Mouse (Mus musculus) midbrain, embryonic 10.5 days (tissue): ENCODE measurements around the gene Apc2. TPM values are rescaled to one million over a fixed set of nuclear protein-coding genes. Genes with fewer than 3 reads are reported as not detected.

Source experiments
- DNase-seq: peaks from one replicate; pipeline ENCODE4 v3.0.0-alpha.2; 2017; ENCODE audit warnings: low spot score
- H3K27ac ChIP-seq: fragments of 300-500 bp; sonication (generic); replicated peaks from 2 replicates; pipeline ENCODE4 v1.5.1; 2016; ENCODE audit warnings: mild to moderate bottlenecking
- H3K27me3 ChIP-seq: fragments of 300-500 bp; sonication (generic); 2 replicates; pipeline ENCODE4 v1.6.1; 2016; ENCODE audit warnings: low read depth, mild to moderate bottlenecking; ENCODE audit not compliant: poor library complexity, severe bottlenecking
- H3K36me3 ChIP-seq: fragments of 300-500 bp; sonication (generic); 2 replicates; pipeline ENCODE4 v1.6.1; 2016; ENCODE audit warnings: mild to moderate bottlenecking, moderate library complexity
- H3K4me1 ChIP-seq: fragments of 300-500 bp; sonication (generic); 2 replicates; pipeline ENCODE4 v1.6.1; 2016
- H3K4me3 ChIP-seq: fragments of 300-500 bp; sonication (generic); 2 replicates; pipeline ENCODE4 v1.5.1; 2016; ENCODE audit warnings: mild to moderate bottlenecking, moderate library complexity
- H3K9me3 ChIP-seq: fragments of 300-500 bp; sonication (generic); replicated peaks from 2 replicates; pipeline ENCODE4 v1.6.1; 2016; ENCODE audit warnings: mild to moderate bottlenecking
- WGBS: fragments of 180-500 bp; shearing (Covaris S2); methylation state at CpG from one replicate; pipeline ENCODE4 v1.1.7; 2016; 5-methylcytosine and 5-hydroxymethylcytosine counted together
- polyA plus RNA-seq: library from polyadenylated mRNA; unstranded; fragments of >200 nt; fragmentation: Nextera tagmentation; extraction: Ambion mirVana; gene quantifications from 2 replicates; pipeline ENCODE4 v1.2.1, GENCODE M21; 2016

The Apc2 gene
- polyA plus RNA-seq, 1 experiment from 2014 or later, result 28.3 TPM

- 93% methylated on average over 2 of the region's 2 CpGs for WGBS
- peaks cover 66% of the 10 kb centered on the region for H3K36me3 ChIP-seq
Observed at GRCm38 (mm10) chr10:80257936-80258335, 37.8 kb upstream of the Apc2 start.

GRCm38 (mm10) chr10:80258752-80259462, 36.9 kb upstream of the Apc2 start:
- Histone ChIP-seq H3K4me3 (peak overlapping the region; percentile 63), H3K4me1 (peaks cover 57% of the 10 kb centered on the region), H3K9me3 (no peaks in the 10 kb centered on the region), H3K36me3 (peaks cover 57% of the 10 kb centered on the region), H3K27ac (no peak overlapping the region), H3K27me3 (no peaks in the 10 kb centered on the region)
- WGBS, result 93% methylated on average over 14 of the region's 14 CpGs
- no peak for DNase-seq

More at GRCm38 (mm10) chr10:80257936-80258335, 37.8 kb upstream of the Apc2 start:
- peak overlapping the region; percentile 10; the same call in 1 of the 2 replicates for H3K4me3 ChIP-seq
- peaks cover 57% of the 10 kb centered on the region for H3K4me1 ChIP-seq
- DNase-seq, result no peak
- H3K27ac ChIP-seq, result peak overlapping the region; percentile 42
- no peaks in the 10 kb centered on the region for H3K9me3 ChIP-seq
- H3K27me3 ChIP-seq, result no peaks in the 10 kb centered on the region

GRCm38 (mm10) chr10:80259463-80259805, 36.3 kb upstream of the Apc2 start:
- Histone ChIP-seq H3K27ac (peak overlapping the region; percentile 91), H3K4me3 (peak overlapping the region; percentile 63), H3K27me3 (no peaks in the 10 kb centered on the region), H3K36me3 (peaks cover 51% of the 10 kb centered on the region), H3K4me1 (peaks cover 60% of the 10 kb centered on the region), H3K9me3 (no peaks in the 10 kb centered on the region)
- DNase-seq, result no peak
- 80% methylated on average over 6 of the region's 6 CpGs for WGBS

DNA sequence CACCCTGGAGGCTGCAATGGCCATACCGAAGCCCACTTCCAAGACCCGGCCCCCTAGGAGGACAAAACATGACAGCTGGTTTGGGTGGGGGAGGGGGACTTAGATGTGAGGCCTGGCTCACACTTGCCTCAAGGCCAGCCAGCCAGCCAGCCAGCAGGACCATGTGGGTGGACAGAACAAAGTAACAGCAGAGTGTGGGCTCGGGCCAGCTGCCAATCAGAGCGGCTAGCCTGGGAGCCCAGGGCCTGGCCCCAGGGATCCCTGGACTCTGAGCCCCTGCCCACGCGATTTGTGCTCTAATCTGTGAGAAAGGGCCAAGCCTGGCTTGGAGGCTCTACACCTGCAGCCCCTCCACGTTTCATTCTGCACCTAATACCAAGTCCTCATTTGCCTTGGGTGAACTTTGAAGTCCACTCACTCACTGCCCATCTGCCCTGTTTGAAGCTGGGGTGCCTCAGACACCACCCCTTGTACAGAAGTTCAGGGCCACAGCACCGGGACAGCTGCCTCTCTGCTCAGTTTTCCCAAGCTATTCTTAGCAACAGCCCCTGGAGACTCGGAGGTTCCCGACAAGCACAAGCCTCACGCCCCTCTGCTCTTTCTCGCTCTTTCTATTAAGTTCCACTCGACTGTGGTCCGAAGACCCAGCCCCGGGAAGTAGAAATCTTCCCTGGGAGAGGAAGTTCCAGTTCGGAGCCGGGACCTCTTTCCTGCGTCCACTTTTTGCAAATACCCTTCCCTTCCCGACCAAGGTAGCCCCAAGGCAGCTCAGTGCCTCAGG, 35.7 kb upstream of the Apc2 start:
- Histone ChIP-seq H3K4me1 (peaks cover 66% of the 10 kb centered on the region), H3K36me3 (peaks cover 45% of the 10 kb centered on the region), H3K9me3 (no peaks in the 10 kb centered on the region), H3K27me3 (no peaks in the 10 kb centered on the region), H3K27ac (peak overlapping the region; percentile 91), H3K4me3 (peak overlapping the region; percentile 63)
- 8% methylated on average over 19 of the region's 19 CpGs for WGBS
- peak; percentile 67 for DNase-seq

GRCm38 (mm10) chr10:80260642-80261584, 34.9 kb upstream of the Apc2 start, which contains the start of the genes Gamt and Dazap1:
Gamt (minus strand) TSS chr10:80261012.
Dazap1 (plus strand) TSS chr10:80261486.
- H3K36me3 ChIP-seq, result peaks cover 37% of the 10 kb centered on the region
- H3K27me3 ChIP-seq, result no peaks in the 10 kb centered on the region
- WGBS, result under 1% methylated on average over 49 of the region's 49 CpGs
- H3K4me1 ChIP-seq, result peaks cover 69% of the 10 kb centered on the region
- peak within 1 kb of the TSS; percentile 91 for H3K27ac ChIP-seq
- H3K4me3 ChIP-seq, result peak within 1 kb of the TSS; percentile 63
- DNase-seq, result peak; percentile 97
- no peaks in the 10 kb centered on the region for H3K9me3 ChIP-seq

DNA sequence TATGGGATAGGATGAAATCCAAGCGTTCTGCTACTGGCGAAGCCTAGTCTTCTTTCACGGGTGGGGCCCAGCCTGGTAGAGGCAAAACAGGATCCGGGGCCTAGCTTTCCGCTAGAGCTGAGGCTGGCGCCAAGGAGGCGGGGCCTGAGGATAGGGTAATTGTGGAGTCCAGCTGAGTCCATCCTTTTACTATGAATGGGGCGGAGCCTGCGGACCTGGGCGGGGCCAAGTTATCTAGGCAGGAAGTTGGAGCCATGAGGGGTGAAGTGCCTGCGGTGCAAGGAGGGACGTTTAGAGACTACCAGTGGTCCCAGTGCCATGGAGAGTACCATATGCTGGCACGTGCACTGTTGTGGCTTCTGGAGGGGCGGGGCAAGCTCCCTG, 34.2 kb upstream of the Apc2 start:
- peak; percentile 91 for DNase-seq
- Histone ChIP-seq H3K9me3 (no peaks in the 10 kb centered on the region), H3K4me1 (peaks cover 69% of the 10 kb centered on the region), H3K36me3 (peaks cover 30% of the 10 kb centered on the region), H3K27me3 (no peaks in the 10 kb centered on the region), H3K27ac (peak overlapping the region; percentile 91), H3K4me3 (peak overlapping the region; percentile 63)
- WGBS, result 0% methylated on average over 14 of the region's 14 CpGs

DNA sequence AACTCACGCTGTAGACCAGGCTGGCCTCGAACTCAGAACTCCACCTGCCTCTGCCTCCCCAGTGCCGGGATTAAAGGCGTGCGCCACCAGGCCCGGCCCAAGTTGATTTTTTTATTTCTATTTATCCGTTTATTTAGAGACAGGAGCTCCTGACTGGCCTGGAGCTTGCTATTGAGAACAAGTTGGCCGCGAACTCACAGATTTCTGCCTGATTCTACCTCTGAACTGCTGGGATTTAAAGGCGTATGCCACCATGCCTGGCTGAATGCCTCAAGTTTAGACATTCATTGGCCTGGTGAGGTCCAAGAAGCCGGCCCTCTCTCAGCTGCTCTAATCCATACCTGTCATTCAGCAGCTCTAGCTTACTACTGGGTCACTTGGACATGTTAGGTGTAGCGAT, 33.6 kb upstream of the Apc2 start:
- DNase-seq, result no peak
- H3K27me3 ChIP-seq, result no peaks in the 10 kb centered on the region
- peaks cover 70% of the 10 kb centered on the region for H3K4me1 ChIP-seq
- H3K9me3 ChIP-seq, result no peaks in the 10 kb centered on the region
- H3K4me3 ChIP-seq, result peak overlapping the region; percentile 63
- H3K27ac ChIP-seq, result peak overlapping the region; percentile 91; the same call in 1 of the 2 replicates
- WGBS, result 74% methylated on average over 12 of the region's 12 CpGs
- peaks cover 29% of the 10 kb centered on the region for H3K36me3 ChIP-seq

GRCm38 (mm10) chr10:80262776-80263365, 32.9 kb upstream of the Apc2 start:
- WGBS, result 93% methylated on average over 10 of the region's 10 CpGs
- Histone ChIP-seq H3K4me3 (no peak overlapping the region), H3K27ac (no peak overlapping the region), H3K4me1 (peaks cover 77% of the 10 kb centered on the region), H3K27me3 (no peaks in the 10 kb centered on the region), H3K9me3 (no peaks in the 10 kb centered on the region), H3K36me3 (peaks cover 30% of the 10 kb centered on the region)
- no peak for DNase-seq

DNA sequence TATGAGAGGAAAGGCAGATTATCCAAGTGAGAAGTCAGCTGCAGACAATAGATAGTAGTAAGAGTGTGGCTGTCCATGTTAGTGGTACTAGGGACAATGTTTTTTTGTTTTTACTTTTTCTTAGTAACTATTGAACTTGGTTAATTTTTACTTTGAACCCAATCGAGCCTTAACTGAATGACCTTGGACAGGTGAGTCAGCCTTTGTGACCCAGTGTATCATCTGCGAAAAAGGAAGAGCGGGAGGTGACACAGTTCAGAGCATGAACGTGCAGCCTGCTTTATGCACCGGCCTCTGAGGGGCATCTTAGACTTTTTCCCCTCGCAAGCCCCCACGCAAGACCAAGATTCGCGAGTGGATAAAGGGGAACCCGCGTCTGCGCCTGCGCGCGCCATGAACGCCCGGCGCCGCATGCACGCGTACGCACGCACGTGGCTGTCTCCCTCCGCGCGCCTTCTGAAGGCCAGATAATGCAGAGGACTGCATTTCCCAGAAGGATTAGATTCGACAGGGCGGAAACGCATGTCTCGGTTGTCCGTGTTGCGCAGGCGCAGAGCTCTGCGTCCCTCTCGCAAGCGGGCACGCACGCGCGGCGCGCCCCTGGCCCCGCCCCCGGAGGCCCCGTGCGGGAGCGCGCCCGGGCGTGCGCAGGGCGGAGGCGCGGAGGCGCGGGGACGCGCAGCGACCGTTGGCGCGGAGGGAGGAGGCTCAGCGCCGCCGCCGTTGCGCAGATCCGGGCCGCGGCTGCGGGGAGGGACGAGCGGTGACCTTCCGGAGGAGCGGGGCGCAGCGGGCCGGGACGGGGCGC, 31.2 kb upstream of the Apc2 start:
- H3K4me1 ChIP-seq, result peaks cover 74% of the 10 kb centered on the region
- no peaks in the 10 kb centered on the region for H3K9me3 ChIP-seq
- H3K27me3 ChIP-seq, result no peaks in the 10 kb centered on the region
- WGBS, result 2% methylated on average over 81 of the region's 81 CpGs
- peak overlapping the region; percentile 95 for H3K4me3 ChIP-seq
- H3K36me3 ChIP-seq, result peaks cover 29% of the 10 kb centered on the region
- peak; percentile 97 for DNase-seq
- peak overlapping the region; percentile 97 for H3K27ac ChIP-seq

DNA sequence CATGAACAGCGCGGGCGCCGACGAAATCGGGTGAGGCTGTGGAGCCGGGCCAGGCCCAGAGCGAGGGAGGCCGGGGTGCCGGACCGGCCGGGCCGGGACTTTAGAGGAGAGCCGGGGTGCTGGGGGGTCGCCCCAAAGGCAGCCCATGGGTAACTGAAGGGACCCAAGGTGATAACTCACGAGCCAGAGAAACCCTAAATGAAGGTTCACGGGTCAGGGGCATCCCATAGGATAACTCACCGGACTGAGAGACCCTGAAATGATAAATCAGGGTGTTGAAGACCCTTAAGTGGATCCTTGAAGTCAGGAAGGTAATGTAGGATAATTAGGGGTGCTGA, 30.7 kb upstream of the Apc2 start:
- H3K36me3 ChIP-seq, result peaks cover 33% of the 10 kb centered on the region
- H3K4me1 ChIP-seq, result peaks cover 72% of the 10 kb centered on the region
- peak overlapping the region; percentile 95 for H3K4me3 ChIP-seq
- DNase-seq, result no peak
- no peaks in the 10 kb centered on the region for H3K9me3 ChIP-seq
- H3K27ac ChIP-seq, result peak overlapping the region; percentile 97
- 1% methylated on average over 18 of the region's 18 CpGs for WGBS
- no peaks in the 10 kb centered on the region for H3K27me3 ChIP-seq

GRCm38 (mm10) chr10:80270099-80270498, 25.7 kb upstream of the Apc2 start:
- peaks cover 74% of the 10 kb centered on the region for H3K36me3 ChIP-seq
- H3K27me3 ChIP-seq, result no peaks in the 10 kb centered on the region
- no peaks in the 10 kb centered on the region for H3K9me3 ChIP-seq
- DNase-seq, result no peak
- 92% methylated on average over 2 of the region's 2 CpGs for WGBS
- 0 out of 2 replicates have a peak overlapping the region, but pooled peaks have one; percentile 3 for H3K4me3 ChIP-seq
- peaks cover 62% of the 10 kb centered on the region for H3K4me1 ChIP-seq
- no peak overlapping the region for H3K27ac ChIP-seq
